Mouse (Mus musculus) lung, embryonic 16.5 days (tissue): ENCODE results near the gene Tinf2. TPM values are rescaled to one million over a fixed set of nuclear protein-coding genes. Genes with fewer than 3 reads are reported as not detected.

Experiments used
- ATAC-seq: fragments of 200-750 bp; cut with Nextera tagmentation; 2 replicates; pipeline ENCODE4 v1.8.0; 2017; ENCODE audit warnings: low read depth, mild to moderate bottlenecking, moderate library complexity
- H3K27ac ChIP-seq: fragments of 300-500 bp; sonication (generic); 2 replicates; pipeline ENCODE4 v1.5.1; 2014; ENCODE audit warnings: mild to moderate bottlenecking, control low read depth, low read length
- H3K27me3 ChIP-seq: fragments of 300-500 bp; sonication (generic); 2 replicates; pipeline ENCODE4 v1.6.1; 2014; ENCODE audit warnings: low read depth, low read length, mixed read lengths; ENCODE audit not compliant: control insufficient read depth, insufficient read depth
- H3K36me3 ChIP-seq: fragments of 300-500 bp; sonication (generic); 2 replicates; pipeline ENCODE4 v1.6.1; 2014; ENCODE audit warnings: low read length; ENCODE audit not compliant: control insufficient read depth, insufficient read depth
- H3K4me1 ChIP-seq: fragments of 300-500 bp; sonication (generic); replicated peaks from 2 replicates; pipeline ENCODE4 v1.6.1; 2014; ENCODE audit warnings: low read length, mixed read lengths; ENCODE audit not compliant: control insufficient read depth, insufficient read depth
- H3K4me2 ChIP-seq: fragments of 300-500 bp; sonication (generic); 2 replicates; pipeline ENCODE4 v1.6.1; 2014; ENCODE audit warnings: low read depth, low read length, control low read depth
- H3K4me3 ChIP-seq: fragments of 300-500 bp; sonication (generic); 2 replicates; pipeline ENCODE4 v1.5.1; 2014; ENCODE audit warnings: mild to moderate bottlenecking, low read length, control low read depth
- H3K9ac ChIP-seq: fragments of 300-500 bp; sonication (generic); 2 replicates; pipeline ENCODE4 v1.6.1; 2014; ENCODE audit warnings: low read length, control low read depth
- H3K9me3 ChIP-seq: fragments of 300-500 bp; sonication (generic); 2 replicates; pipeline ENCODE4 v1.6.1; 2016; ENCODE audit warnings: low read length; ENCODE audit not compliant: control insufficient read depth
- WGBS: fragments of 180-500 bp; shearing (Covaris S2); extraction: QIAGEN DNeasy Blood & Tissue Kit; methylation state at CpG from one replicate; pipeline ENCODE4 v1.1.7; 2014; 5-methylcytosine and 5-hydroxymethylcytosine counted together
- polyA plus RNA-seq: library from polyadenylated mRNA; unstranded; fragments of >200 nt; fragmentation: Nextera tagmentation; extraction: Ambion mirVana; gene quantifications from 2 replicates; pipeline ENCODE4 v1.2.1, GENCODE M21; 2015

Tinf2 gene
- polyA plus RNA-seq, 1 experiment from 2014 or later, result 45.5 TPM

DNA sequence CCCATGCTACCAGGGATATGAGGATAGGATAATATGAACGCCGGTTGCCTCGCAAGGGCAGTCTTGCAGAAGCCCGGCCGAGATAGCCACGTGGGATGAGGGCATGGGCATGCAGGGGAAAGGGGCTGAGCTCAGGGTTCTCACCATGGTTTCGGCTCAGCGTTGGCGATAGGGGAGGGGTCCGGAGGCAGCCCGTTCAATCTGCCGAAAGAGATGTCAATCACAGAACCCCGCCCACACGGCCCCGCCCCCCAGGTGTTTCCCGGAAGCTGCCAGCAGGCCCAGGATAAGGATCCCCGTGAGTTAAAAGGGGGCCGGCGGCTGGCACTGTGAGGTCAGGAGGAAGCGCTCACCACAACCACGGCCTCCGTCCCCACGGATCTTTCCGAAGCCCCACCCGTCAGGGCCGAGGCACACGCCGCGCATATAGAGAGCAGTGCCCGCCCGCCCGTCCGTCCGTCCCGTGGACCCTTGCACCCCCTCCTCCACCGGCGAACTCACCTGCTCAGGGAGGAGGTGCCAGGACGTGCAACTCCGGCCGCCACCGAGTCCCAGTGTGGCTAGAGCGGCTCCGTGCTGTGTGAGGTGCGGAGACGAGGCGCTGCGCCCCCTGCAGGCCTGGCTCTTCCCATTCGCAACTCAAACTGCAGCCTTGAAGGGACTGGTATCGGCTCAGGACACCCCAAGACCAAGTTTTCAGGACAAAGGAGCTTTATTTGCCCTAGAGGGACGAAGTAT is 40.2 kb upstream of the Tinf2 start, which contains the start of gene Rabggta:
TSS of gene Rabggta (minus strand) at position 564 of the 738 bp plus-strand sequence.
- Histone ChIP-seq H3K9me3 (no peaks in the 10 kb centered on the region), H3K4me2 (peak within 1 kb of the TSS; percentile 73)
- under 1% methylated on average over 48 of the region's 50 CpGs for WGBS

DNA sequence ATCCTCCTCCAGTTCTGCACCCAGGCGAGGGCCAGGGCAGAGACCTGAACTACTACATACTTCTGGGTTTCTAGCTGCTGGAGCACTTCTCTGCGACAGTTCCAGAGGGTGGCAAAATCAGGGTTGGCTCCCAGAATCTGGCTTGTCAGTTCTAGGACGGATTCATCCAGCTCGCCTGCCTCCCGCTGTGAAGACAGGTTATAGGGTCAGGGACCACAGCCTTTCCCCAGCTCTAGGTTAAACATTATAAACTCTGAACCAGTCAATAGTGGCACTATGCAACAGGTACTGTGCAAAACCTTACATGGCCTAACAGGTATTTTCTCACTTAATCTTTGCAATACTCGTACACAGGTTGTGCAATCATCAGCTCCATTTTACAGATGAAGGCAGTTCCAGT is 39.5 kb upstream of the Tinf2 start:
- Histone ChIP-seq H3K27me3 (no peaks in the 10 kb centered on the region), H3K4me1 (peaks cover 6% of the 10 kb centered on the region)

More for the DNA sequence above, 40.2 kb upstream of the Tinf2 start, which contains the start of gene Rabggta:
- H3K4me3 ChIP-seq, result peak within 1 kb of the TSS; percentile 88
- H3K36me3 ChIP-seq, result peaks cover 12% of the 10 kb centered on the region
- H3K27me3 ChIP-seq, result no peaks in the 10 kb centered on the region
- peak; percentile 97 for ATAC-seq
- H3K27ac ChIP-seq, result peak within 1 kb of the TSS; percentile 88
- H3K4me1 ChIP-seq, result peaks cover 6% of the 10 kb centered on the region
- peak within 1 kb of the TSS; percentile 90 for H3K9ac ChIP-seq

GRCm38 (mm10) chr14:55720666-55721065 is 39.0 kb upstream of the Tinf2 start:
- Histone ChIP-seq H3K27me3 (no peaks in the 10 kb centered on the region), H3K36me3 (peaks cover 12% of the 10 kb centered on the region), H3K4me3 (no peak overlapping the region), H3K9me3 (no peaks in the 10 kb centered on the region), H3K27ac (no peak overlapping the region), H3K9ac (no peak overlapping the region), H3K4me2 (no peak overlapping the region), H3K4me1 (peaks cover 6% of the 10 kb centered on the region)
- ATAC-seq, result no peak
- 96% methylated on average over 12 of the region's 12 CpGs for WGBS

More for the DNA sequence above, 39.5 kb upstream of the Tinf2 start:
- no peaks in the 10 kb centered on the region for H3K9me3 ChIP-seq
- peak overlapping the region; percentile 90; the same call in 1 of the 2 replicates for H3K9ac ChIP-seq
- H3K4me2 ChIP-seq, result peak overlapping the region; percentile 73
- peak overlapping the region; percentile 88 for H3K4me3 ChIP-seq
- H3K36me3 ChIP-seq, result peaks cover 12% of the 10 kb centered on the region
- H3K27ac ChIP-seq, result no peak overlapping the region
- 67% methylated on average over 6 of the region's 6 CpGs for WGBS
- no peak for ATAC-seq

DNA sequence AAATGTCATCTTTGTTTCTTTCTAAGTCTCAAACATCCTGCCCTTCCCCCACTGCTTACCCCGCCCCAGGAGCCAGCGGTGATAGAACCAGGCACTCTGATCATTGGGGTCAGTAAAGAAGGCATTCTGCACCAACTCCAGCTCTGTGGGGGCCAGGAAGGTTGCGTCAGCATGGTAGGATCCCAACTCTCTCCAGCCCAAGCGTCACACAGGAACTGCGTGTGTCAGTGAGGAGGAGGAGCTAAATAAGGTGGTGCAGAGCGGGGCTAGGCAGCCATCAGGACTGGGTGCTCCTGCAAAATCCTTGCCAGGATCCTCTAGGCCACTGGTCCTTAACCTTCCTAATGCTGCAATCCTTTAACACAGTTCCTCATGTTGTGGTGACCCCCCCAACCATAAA is 38.1 kb upstream of the Tinf2 start:
- H3K9ac ChIP-seq, result no peak overlapping the region
- no peak for ATAC-seq
- no peaks in the 10 kb centered on the region for H3K9me3 ChIP-seq
- no peak overlapping the region for H3K4me2 ChIP-seq
- H3K27me3 ChIP-seq, result no peaks in the 10 kb centered on the region
- peaks cover 12% of the 10 kb centered on the region for H3K36me3 ChIP-seq
- H3K27ac ChIP-seq, result no peak overlapping the region
- H3K4me1 ChIP-seq, result peaks cover 11% of the 10 kb centered on the region
- H3K4me3 ChIP-seq, result no peak overlapping the region
- 84% methylated on average over 6 of the region's 6 CpGs for WGBS

- Histone ChIP-seq H3K9ac (no peak overlapping the region), H3K9me3 (no peaks in the 10 kb centered on the region), H3K27me3 (no peaks in the 10 kb centered on the region; the same call in 1 of the 2 replicates), H3K4me3 (no peak overlapping the region), H3K27ac (no peak overlapping the region), H3K4me1 (peaks cover 19% of the 10 kb centered on the region), H3K4me2 (no peak overlapping the region), H3K36me3 (peaks cover 12% of the 10 kb centered on the region)
- 80% methylated on average over 8 of the region's 8 CpGs for WGBS
- ATAC-seq, result no peak
Observed at GRCm38 (mm10) chr14:55716884-55717283, 35.3 kb upstream of the Tinf2 start.

DNA sequence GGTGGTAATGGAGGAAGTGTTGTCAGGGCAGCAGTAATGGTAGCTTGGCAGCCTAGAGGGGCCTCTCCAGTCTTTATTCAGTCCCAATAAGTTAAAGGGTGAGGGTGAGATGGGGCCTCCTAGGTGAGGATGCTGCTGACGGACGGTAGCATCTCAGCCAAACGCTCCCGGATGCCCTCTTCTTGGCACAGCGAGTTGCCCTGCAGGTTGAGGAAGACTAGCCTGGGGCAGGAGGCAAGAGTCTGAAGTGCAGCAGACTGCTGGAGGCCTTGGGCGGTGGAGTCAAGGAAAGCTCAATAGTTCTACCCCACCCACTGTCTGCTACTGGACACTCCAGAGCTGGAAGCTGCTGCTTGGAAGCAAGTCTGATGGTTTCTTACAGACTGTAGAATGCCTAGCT is 34.7 kb upstream of the Tinf2 start:
- no peak for ATAC-seq
- Histone ChIP-seq H3K27ac (no peak overlapping the region), H3K4me3 (no peak overlapping the region), H3K9ac (no peak overlapping the region), H3K27me3 (no peaks in the 10 kb centered on the region; the same call in 1 of the 2 replicates), H3K9me3 (no peaks in the 10 kb centered on the region), H3K4me2 (no peak overlapping the region), H3K36me3 (peaks cover 12% of the 10 kb centered on the region), H3K4me1 (peaks cover 17% of the 10 kb centered on the region)
- 93% methylated on average over 6 of the region's 6 CpGs for WGBS

GRCm38 (mm10) chr14:55714893-55715292 is 33.3 kb upstream of the Tinf2 start:
- H3K27me3 ChIP-seq, result no peaks in the 10 kb centered on the region; the same call in 1 of the 2 replicates
- peak; percentile 39; the same call in 1 of the 2 replicates for ATAC-seq
- WGBS, result 27% methylated on average over 6 of the region's 6 CpGs
- no peak overlapping the region for H3K9ac ChIP-seq
- no peak overlapping the region for H3K4me3 ChIP-seq
- H3K9me3 ChIP-seq, result no peaks in the 10 kb centered on the region
- H3K36me3 ChIP-seq, result peaks cover 9% of the 10 kb centered on the region
- H3K27ac ChIP-seq, result peak overlapping the region; percentile 14; the same call in 1 of the 2 replicates
- H3K4me2 ChIP-seq, result no peak overlapping the region
- peaks cover 16% of the 10 kb centered on the region for H3K4me1 ChIP-seq

GRCm38 (mm10) chr14:55713729-55714122 is 32.1 kb upstream of the Tinf2 start, which contains the start of gene Tgm1:
Gene Tgm1 (minus strand): TSS chr14:55713926.
- 17% methylated on average over 4 of the region's 4 CpGs for WGBS
- no peaks in the 10 kb centered on the region; the same call in 1 of the 2 replicates for H3K27me3 ChIP-seq
- peak within 1 kb of the TSS; percentile 57 for H3K9ac ChIP-seq
- H3K36me3 ChIP-seq, result peaks cover 7% of the 10 kb centered on the region
- H3K4me1 ChIP-seq, result peaks cover 16% of the 10 kb centered on the region
- H3K4me3 ChIP-seq, result peak within 1 kb of the TSS; percentile 22
- H3K27ac ChIP-seq, result peak within 1 kb of the TSS; percentile 53
- no peaks in the 10 kb centered on the region for H3K9me3 ChIP-seq
- H3K4me2 ChIP-seq, result peak within 1 kb of the TSS; percentile 53
- 0 out of 2 replicates have a peak, but pooled peaks have one; percentile 10 for ATAC-seq

GRCm38 (mm10) chr14:55713007-55713728 is 31.5 kb upstream of the Tinf2 start:
- Histone ChIP-seq H3K27me3 (no peaks in the 10 kb centered on the region; the same call in 1 of the 2 replicates), H3K9ac (peak overlapping the region; percentile 57), H3K4me2 (peak overlapping the region; percentile 53), H3K9me3 (no peaks in the 10 kb centered on the region), H3K4me3 (peak overlapping the region; percentile 22), H3K4me1 (peaks cover 16% of the 10 kb centered on the region), H3K36me3 (peaks cover 2% of the 10 kb centered on the region), H3K27ac (peak overlapping the region; percentile 53)
- peak; percentile 65 for ATAC-seq
- WGBS, result 9% methylated on average over 25 of the region's 25 CpGs
